Mouse (Mus musculus) midbrain, embryonic 10.5 days (tissue): ENCODE results near the gene Mdc1. TPM values are rescaled to one million over a fixed set of nuclear protein-coding genes. Genes with fewer than 3 reads are reported as not detected.
"Not testable (repeated sequence)": the region's sequence is repeated elsewhere in the genome, so short reads cannot be mapped to it uniquely, and the experiment has no call there.

ENCODE experiments used
- DNase-seq: peaks from one replicate; pipeline ENCODE4 v3.0.0-alpha.2; 2017; ENCODE audit warnings: low spot score
- H3K27ac ChIP-seq: fragments of 300-500 bp; sonication (generic); replicated peaks from 2 replicates; pipeline ENCODE4 v1.5.1; 2016; ENCODE audit warnings: mild to moderate bottlenecking
- H3K27me3 ChIP-seq: fragments of 300-500 bp; sonication (generic); 2 replicates; pipeline ENCODE4 v1.6.1; 2016; ENCODE audit warnings: low read depth, mild to moderate bottlenecking; ENCODE audit not compliant: poor library complexity, severe bottlenecking
- H3K36me3 ChIP-seq: fragments of 300-500 bp; sonication (generic); 2 replicates; pipeline ENCODE4 v1.6.1; 2016; ENCODE audit warnings: mild to moderate bottlenecking, moderate library complexity
- H3K4me1 ChIP-seq: fragments of 300-500 bp; sonication (generic); 2 replicates; pipeline ENCODE4 v1.6.1; 2016
- H3K4me3 ChIP-seq: fragments of 300-500 bp; sonication (generic); 2 replicates; pipeline ENCODE4 v1.5.1; 2016; ENCODE audit warnings: mild to moderate bottlenecking, moderate library complexity
- H3K9me3 ChIP-seq: fragments of 300-500 bp; sonication (generic); replicated peaks from 2 replicates; pipeline ENCODE4 v1.6.1; 2016; ENCODE audit warnings: mild to moderate bottlenecking
- WGBS: fragments of 180-500 bp; shearing (Covaris S2); methylation state at CpG from one replicate; pipeline ENCODE4 v1.1.7; 2016; 5-methylcytosine and 5-hydroxymethylcytosine counted together
- polyA plus RNA-seq: library from polyadenylated mRNA; unstranded; fragments of >200 nt; fragmentation: Nextera tagmentation; extraction: Ambion mirVana; gene quantifications from 2 replicates; pipeline ENCODE4 v1.2.1, GENCODE M21; 2016

Gene Mdc1
- polyA plus RNA-seq, 1 experiment from 2014 or later, result 21.1 TPM

DNA sequence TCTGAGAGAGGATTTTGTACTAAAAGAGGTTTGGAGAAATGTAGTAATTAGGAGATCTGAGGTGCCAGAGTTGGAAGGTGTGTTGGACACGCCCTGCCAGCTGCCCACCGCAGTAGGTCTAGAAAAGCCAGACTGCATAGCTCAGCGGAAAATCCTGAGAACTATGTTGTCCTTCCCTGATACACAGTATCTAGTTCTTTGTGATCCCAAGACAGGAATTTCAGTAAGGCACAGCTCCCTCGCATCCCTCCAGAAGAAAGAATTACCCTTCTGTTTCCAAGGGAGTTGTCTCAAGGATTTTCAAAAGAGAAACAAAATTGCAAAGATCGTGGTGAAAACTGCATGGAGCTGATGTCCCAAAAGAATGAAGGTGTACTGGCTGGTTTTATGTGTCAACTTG lies 2.7 kb upstream of the Mdc1 start:
- peak overlapping the region; percentile 99 for H3K27ac ChIP-seq
- no peaks in the 10 kb centered on the region for H3K27me3 ChIP-seq
- 3% methylated on average over 5 of the region's 5 CpGs for whole genome bisulfite sequencing
- no peaks in the 10 kb centered on the region for H3K9me3 ChIP-seq
- H3K4me3 ChIP-seq, result peak overlapping the region; percentile 80
- peak; percentile 46 for DNase-seq
- H3K36me3 ChIP-seq, result peaks cover 36% of the 10 kb centered on the region
- H3K4me1 ChIP-seq, result peaks cover 52% of the 10 kb centered on the region

DNA sequence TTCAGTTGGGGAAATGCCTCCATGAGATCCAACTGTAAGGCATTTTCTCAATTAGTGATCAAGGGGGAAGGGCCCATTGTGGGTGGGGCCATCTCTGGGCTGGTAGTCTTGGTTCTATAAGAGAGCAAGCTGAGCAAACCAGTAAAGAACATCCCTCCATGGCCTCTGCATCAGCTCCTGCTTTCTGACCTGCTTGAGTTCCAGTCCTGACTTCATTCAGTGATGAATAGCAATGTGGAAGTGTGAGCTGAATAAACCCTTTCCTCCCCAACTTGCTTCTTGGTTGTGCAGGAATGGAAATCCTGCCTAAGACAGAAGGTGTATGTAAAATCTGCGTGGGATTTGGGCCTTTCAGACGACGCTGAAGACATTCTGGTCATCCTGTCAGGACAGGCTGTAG lies 2.3 kb upstream of the Mdc1 start:
- 51% methylated on average over 3 of the region's 3 CpGs for WGBS
- peak overlapping the region; percentile 99 for H3K27ac ChIP-seq
- DNase-seq, H3K9me3 ChIP-seq, H3K27me3 ChIP-seq: not testable (repeated sequence)
- peak overlapping the region; percentile 80 for H3K4me3 ChIP-seq
- H3K36me3 ChIP-seq, result peaks cover 34% of the 10 kb centered on the region
- H3K4me1 ChIP-seq, result peaks cover 51% of the 10 kb centered on the region

DNA sequence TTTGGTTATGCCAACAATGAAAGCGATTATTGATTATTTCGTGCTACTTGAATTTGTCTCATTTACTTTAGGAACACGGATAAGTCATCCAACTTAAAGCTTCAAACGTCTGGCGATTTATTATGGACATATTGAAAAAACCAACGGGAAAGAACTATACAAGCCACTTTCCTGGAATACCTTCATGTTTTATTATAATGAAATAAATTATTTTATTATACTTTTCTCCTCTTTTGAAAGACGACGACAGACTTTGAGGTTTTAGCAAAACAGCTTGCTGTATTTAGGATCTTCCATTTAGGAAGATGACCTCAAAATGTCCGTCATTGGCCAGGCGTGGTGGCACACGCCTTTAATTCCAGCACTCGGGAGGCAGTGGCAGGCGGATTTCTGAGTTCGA lies 754 bp upstream of the Mdc1 start:
- H3K4me3 ChIP-seq, result peak overlapping the region; percentile 70
- DNase-seq, result no peak
- peaks cover 37% of the 10 kb centered on the region for H3K4me1 ChIP-seq
- 59% methylated on average over 14 of the region's 14 CpGs for WGBS
- H3K27me3 ChIP-seq, result no peaks in the 10 kb centered on the region
- H3K27ac ChIP-seq, result peak overlapping the region; percentile 93
- H3K36me3 ChIP-seq, result peaks cover 33% of the 10 kb centered on the region
- no peaks in the 10 kb centered on the region for H3K9me3 ChIP-seq

DNA sequence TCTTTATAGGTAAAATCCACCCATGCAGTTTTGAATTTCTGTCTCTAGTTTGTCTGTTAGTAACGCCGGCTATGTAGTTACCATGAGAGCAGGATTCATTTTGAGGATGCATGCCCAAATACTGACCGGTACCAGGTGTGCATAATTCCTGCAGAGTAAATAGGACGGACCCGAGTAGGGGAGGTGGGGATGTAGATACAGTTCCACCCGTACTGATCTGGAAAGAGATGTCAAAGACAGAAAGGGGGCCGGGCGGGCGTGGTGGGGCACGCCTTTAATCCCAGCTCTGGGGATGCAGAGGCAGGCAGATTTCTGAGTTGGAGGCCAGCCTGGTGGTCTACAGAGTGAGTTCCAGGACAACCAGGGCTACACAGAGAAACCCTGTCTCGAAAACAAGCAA lies 691 bp downstream of the Mdc1 start:
- Histone ChIP-seq H3K27me3 (no peaks in the 10 kb centered on the region), H3K4me1 (peaks cover 27% of the 10 kb centered on the region)

DNA sequence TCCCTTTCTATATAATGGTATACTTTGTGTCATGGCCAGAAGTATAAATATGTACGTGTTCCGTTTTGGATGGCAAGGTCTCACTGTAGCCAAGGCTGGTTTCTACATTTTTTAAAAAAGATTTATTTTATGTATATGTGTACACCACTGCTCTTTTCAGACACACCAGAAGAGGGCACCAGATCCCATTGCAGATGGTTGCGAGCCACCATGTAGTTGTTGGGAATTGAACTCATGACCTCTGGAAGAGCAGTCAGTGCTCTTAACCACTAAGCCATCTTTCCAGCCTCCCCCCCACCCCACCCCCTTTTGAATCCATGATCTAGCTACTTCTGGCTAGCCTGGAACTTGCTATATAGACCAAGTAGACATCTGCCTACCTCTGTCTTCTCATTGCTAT lies 2.2 kb downstream of the Mdc1 start:
- no peak overlapping the region for H3K27ac ChIP-seq
- DNase-seq, result no peak
- H3K9me3 ChIP-seq, result no peaks in the 10 kb centered on the region
- WGBS, result 97% methylated on average over 3 of the region's 3 CpGs
- H3K4me3 ChIP-seq, result peak overlapping the region; percentile 70; the same call in 1 of the 2 replicates
- no peaks in the 10 kb centered on the region for H3K27me3 ChIP-seq
- peaks cover 48% of the 10 kb centered on the region for H3K36me3 ChIP-seq
- H3K4me1 ChIP-seq, result peaks cover 26% of the 10 kb centered on the region

More for the DNA sequence above, 691 bp downstream of the Mdc1 start:
- peak; percentile 25 for DNase-seq
- Histone ChIP-seq H3K36me3 (peaks cover 33% of the 10 kb centered on the region), H3K4me3 (peak overlapping the region; percentile 70), H3K9me3 (no peaks in the 10 kb centered on the region), H3K27ac (peak overlapping the region; percentile 93)
- 26% methylated on average over 11 of the region's 11 CpGs for WGBS

DNA sequence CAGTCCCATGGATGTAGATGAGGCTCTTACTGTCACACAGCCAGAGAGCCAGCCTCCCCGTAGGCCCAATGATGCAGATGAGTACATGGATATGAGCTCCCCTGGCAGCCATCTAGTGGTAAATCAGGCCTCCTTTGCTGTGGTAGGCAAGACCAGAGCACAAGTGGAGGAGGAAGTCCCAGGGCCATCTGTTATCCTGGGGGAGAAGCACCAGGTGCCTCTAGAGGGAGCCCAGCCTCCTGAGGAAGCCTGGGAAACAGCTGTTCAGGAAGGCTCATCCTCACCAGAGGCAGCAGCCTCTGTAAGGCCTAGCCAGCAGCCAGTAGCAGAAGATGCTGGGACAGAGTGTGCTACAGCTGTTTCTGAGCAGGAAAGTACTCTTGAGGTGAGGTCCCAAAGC lies 6.8 kb downstream of the Mdc1 start:
- Histone ChIP-seq H3K4me1 (peaks cover 2% of the 10 kb centered on the region), H3K4me3 (no peak overlapping the region; the same call in 1 of the 2 replicates), H3K27ac (no peak overlapping the region), H3K9me3 (no peaks in the 10 kb centered on the region), H3K36me3 (peaks cover 94% of the 10 kb centered on the region), H3K27me3 (no peaks in the 10 kb centered on the region)
- 76% methylated on average over 1 of the region's 1 CpGs for WGBS
- DNase-seq, result no peak

DNA sequence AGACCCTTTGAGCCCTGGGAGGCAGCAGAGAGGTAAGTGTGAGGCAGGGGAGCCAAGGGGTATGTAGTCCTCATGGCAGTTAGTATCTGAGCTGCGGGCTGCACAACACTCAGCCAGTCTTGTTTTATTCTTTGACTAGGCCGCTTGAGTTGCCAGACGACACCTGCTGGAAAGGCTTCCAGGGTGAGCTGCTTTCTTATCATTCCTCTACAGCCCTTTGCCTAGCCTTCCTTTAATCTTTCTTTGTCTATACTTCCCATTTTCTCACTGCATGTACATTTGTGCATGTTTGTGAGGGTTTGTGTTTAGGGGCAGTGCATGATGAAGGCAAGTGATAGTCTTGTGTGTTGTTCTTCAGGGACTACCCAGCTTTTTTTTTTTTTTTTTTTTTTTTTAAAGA lies 9.7 kb downstream of the Mdc1 start:
- Histone ChIP-seq H3K4me1 (no peaks in the 10 kb centered on the region), H3K9me3 (no peaks in the 10 kb centered on the region), H3K27me3 (no peaks in the 10 kb centered on the region), H3K27ac (no peak overlapping the region), H3K4me3 (no peak overlapping the region), H3K36me3 (peaks cover 99% of the 10 kb centered on the region)
- WGBS, result 91% methylated on average over 3 of the region's 3 CpGs
- DNase-seq, result no peak

DNA sequence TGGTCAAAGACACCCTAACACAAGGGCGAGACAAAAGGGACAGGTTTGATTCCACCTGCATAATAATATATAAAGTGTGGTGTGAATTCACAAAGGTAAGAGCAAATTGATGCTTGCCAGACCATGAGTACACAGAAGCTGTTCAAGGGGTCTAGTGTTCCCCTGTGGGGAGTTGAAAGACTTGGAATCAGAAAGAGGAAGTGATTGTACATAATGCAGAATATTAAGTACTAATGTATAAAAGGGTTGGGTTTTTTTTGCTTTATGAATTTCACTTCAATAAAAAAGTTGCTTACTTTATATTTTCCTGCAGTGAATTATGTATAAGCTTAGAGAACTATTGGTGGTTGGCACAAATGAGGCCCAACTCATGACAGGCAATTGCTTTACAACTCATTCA lies 18.1 kb downstream of the Mdc1 start:
- H3K4me1 ChIP-seq, result peaks cover 22% of the 10 kb centered on the region
- no peaks in the 10 kb centered on the region for H3K9me3 ChIP-seq
- peaks cover 66% of the 10 kb centered on the region for H3K36me3 ChIP-seq
- no peak overlapping the region for H3K27ac ChIP-seq
- 85% methylated on average over 1 of the region's 1 CpGs for WGBS
- DNase-seq, result no peak
- H3K27me3 ChIP-seq, result no peaks in the 10 kb centered on the region
- no peak overlapping the region for H3K4me3 ChIP-seq

DNA sequence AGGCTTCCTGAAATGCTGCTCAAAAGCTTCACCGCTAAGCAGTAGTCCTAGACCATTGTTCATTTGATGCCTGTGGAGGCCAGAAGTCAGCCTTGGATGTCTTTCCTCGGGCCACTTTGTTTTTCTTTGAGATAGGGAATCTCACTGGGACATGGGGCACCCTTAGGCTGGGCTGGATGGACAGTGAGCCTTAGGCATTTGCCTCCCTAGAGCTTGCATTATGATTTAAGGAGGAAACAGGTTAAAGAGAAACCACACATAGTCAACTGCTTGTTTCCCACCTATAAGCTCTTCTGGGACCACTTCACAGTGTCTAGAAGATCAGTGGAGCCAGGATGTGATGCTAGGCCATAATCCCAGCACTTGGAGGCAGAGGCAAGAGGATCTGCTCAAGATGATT lies 18.5 kb downstream of the Mdc1 start:
- peaks cover 64% of the 10 kb centered on the region for H3K36me3 ChIP-seq
- 68% methylated on average over 2 of the region's 2 CpGs for WGBS
- no peak for DNase-seq
- no peak overlapping the region for H3K27ac ChIP-seq
- H3K4me3 ChIP-seq, result 0 out of 2 replicates have a peak overlapping the region, but pooled peaks have one; percentile 71
- no peaks in the 10 kb centered on the region for H3K9me3 ChIP-seq
- H3K4me1 ChIP-seq, result peaks cover 26% of the 10 kb centered on the region
- no peaks in the 10 kb centered on the region for H3K27me3 ChIP-seq

DNA sequence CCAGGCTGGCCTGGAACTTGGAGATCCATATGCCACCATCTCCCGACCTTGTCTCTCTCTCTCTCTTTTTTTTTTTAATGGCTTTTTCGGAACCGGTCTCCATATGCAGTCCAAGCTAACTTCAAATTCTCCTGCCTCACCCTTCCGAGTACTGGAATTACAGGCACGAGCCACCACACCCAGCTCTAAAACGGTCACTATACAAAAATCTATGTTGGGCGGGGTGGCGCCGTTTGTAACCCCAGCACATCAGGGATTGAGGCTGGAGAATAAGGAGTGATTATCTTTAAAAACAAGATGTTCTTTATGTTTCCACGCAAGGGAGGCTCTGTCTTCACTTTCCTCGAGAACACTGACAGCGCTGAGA lies 19.5 kb downstream of the Mdc1 start:
- H3K4me1 ChIP-seq, result peaks cover 36% of the 10 kb centered on the region
- H3K27me3 ChIP-seq, result no peaks in the 10 kb centered on the region
- peak overlapping the region; percentile 95 for H3K27ac ChIP-seq
- H3K9me3 ChIP-seq, result no peaks in the 10 kb centered on the region
- 8% methylated on average over 12 of the region's 12 CpGs for WGBS
- peaks cover 56% of the 10 kb centered on the region for H3K36me3 ChIP-seq
- no peak for DNase-seq
- peak overlapping the region; percentile 71 for H3K4me3 ChIP-seq

DNA sequence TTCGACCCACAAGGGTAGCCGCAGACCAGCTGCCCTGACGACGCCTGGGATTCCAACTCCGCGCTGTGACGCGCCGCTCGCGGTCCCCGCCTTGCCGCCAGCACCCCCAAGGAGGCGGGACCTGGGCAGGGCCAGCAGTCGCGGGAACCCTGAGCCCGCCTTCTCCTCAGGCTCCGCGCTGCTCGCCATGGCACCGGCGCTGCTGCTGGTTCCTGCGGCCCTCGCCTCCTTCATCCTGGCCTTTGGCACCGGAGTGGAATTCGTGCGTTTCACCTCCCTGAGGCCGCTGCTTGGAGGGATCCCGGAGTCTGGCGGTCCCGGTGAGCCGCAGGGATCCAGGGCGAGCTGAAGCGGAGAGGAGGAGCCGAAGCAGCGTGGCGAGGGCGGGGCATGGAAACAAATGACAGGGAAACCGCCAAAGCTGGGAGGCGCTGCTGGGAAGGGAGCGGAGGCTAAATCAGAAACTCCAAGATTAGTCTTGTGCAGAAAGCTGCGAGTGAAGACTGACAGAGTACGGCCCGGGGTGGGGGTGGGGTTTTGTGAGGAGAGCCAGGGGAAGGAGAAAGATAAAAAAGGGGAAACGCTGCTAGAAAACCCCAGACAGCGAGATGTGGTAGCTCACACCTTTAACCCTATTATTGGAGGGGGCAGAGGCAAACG lies 20.0 kb downstream of the Mdc1 start, which contains the start of gene Nrm:
TSS of gene Nrm (plus strand) at position 121 of the 660 bp plus-strand sequence.
- H3K27me3 ChIP-seq, result no peaks in the 10 kb centered on the region
- under 1% methylated on average over 47 of the region's 47 CpGs for WGBS

DNA sequence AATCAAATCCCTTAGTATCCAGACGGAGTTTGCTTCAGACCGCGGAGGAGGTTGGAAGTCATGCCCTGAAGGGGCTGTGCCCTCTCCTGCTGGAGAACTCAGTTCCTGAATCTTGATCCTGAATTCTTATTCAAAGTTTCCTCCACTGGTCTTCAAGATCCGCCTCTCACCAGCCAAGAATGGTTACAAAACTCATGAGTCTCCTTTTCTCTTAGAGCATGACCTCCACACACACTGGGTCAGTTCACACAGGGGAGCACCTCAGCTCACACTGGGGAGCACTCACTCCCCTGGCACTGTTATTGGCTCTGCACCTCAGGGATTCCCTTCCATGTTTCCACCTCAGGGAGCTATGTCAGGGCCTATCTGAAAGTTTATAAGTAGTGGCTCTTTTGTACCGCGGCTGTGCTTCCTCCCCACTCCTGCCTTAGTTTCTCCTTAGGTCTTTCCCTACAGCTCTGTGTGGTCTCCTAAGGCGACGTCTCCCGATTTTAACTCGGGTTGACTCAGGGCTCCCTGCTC lies 23.6 kb downstream of the Mdc1 start:
- Histone ChIP-seq H3K4me1 (peaks cover 75% of the 10 kb centered on the region), H3K27me3 (no peaks in the 10 kb centered on the region), H3K27ac (peak overlapping the region; percentile 99), H3K36me3 (peaks cover 38% of the 10 kb centered on the region), H3K9me3 (no peaks in the 10 kb centered on the region), H3K4me3 (peak overlapping the region; percentile 82)
- WGBS, result 21% methylated on average over 10 of the region's 10 CpGs
- peak; percentile 27 for DNase-seq

More for the DNA sequence above, 20.0 kb downstream of the Mdc1 start, which contains the start of gene Nrm:
- peak; percentile 92 for DNase-seq
- peak within 1 kb of the TSS; percentile 95 for H3K27ac ChIP-seq
- peaks cover 39% of the 10 kb centered on the region for H3K4me1 ChIP-seq
- peak within 1 kb of the TSS; percentile 71 for H3K4me3 ChIP-seq
- peaks cover 52% of the 10 kb centered on the region for H3K36me3 ChIP-seq
- no peaks in the 10 kb centered on the region for H3K9me3 ChIP-seq

DNA sequence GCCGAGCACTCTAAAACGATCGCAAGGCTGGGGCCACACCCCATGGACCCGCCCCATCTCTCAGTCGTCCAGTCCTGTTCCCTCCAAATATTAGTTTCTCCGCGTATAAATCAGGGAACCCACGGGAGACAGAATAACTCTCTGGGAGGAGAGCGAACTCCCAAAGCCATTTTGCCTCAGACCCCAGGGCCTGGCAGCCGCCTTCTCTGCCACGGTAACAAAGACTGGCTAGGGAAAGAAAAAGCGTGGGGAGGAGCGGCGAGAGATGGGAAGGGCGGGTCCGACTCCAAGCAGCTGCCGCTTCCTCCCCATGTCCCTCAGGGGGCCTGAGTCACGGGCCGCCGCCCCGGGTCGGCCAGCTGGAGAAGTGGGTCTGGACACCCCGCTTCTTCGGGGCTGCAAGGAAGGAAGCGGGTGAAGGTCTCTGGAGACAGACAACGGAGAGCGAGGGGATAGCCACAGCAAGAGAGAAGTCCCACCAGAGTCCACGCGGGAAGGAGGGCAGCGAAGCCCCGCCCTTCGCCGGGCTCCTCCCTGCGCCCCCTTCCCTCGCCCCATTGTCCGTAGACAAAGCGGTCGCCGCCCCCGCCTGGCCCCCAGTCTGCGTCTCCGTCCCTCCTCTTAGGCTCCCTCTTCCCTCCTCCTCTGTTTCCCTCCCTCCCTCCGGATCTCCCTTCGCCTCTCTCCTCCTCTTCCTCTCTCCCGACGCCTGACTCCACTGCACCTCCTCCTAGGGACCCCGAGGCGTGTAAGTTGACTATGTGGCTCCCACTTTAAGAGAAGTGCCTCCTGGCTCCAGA lies 24.4 kb downstream of the Mdc1 start, which contains the start of gene Ppp1r18:
TSS of gene Ppp1r18 (plus strand) at position 113 of the 800 bp plus-strand sequence.
- Histone ChIP-seq H3K4me3 (peak within 1 kb of the TSS; percentile 82), H3K36me3 (peaks cover 43% of the 10 kb centered on the region), H3K9me3 (peaks cover 3% of the 10 kb centered on the region; the same call in 1 of the 2 replicates), H3K27me3 (no peaks in the 10 kb centered on the region), H3K27ac (peak within 1 kb of the TSS; percentile 99), H3K4me1 (peaks cover 79% of the 10 kb centered on the region)
- DNase-seq, result peak; percentile 92
- WGBS, result under 1% methylated on average over 47 of the region's 48 CpGs
